Mouse (Mus musculus): Measurements from ENCODE around the gene Rpl13a. TPM values are rescaled to one million over a fixed set of nuclear protein-coding genes. Genes with fewer than 3 reads are reported as not detected.
A peak's percentile ranks its signal among the peaks of the same experiment; 100 is the strongest.
"Not testable (repeated sequence)": the region's sequence is repeated elsewhere in the genome, so short reads cannot be mapped to it uniquely, and the experiment has no call there.

The Rpl13a gene
- polyA plus RNA-seq, 1 experiment, result 2,093 TPM

- no peak for DNase-seq (ENCODE audit: low read depth, low spot score)
- WGBS, result 89% methylated on average over 8 of the region's 8 CpGs
Observed at GRCm38 (mm10) chr7:45098541-45099240, 29.9 kb downstream of the Rpl13a start.

- DNase-seq (ENCODE audit: low read depth, low spot score), result no peak
- WGBS, result 58% methylated on average over 6 of the region's 6 CpGs
Observed at GRCm38 (mm10) chr7:45097479-45097878, 31.1 kb downstream of the Rpl13a start.

DNA sequence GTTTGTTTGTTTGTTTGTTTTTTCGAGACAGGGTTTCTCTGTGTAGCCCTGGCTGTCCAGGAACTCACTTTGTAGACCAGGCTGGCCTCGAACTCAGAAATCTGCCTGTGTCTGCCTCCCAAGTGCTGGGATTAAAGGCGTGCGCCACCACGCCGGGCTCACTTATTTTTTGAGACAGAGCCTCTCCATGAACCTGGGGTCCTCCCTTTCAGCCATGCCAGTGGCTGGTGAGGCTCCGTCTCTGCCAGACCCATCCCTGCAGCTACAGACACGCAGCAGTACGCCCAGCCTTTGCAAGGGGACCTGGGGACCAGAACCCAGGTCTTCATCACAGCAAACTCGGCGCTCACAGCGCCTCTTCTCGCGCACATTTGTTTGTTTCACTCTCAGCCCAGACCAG lies 32.6 kb downstream of the Rpl13a start:
- not testable (repeated sequence) for DNase-seq (ENCODE audit: low read depth, low spot score)
- WGBS, result 97% methylated on average over 14 of the region's 14 CpGs

- 75% methylated on average over 6 of the region's 6 CpGs for WGBS
- no peak for DNase-seq (ENCODE audit: low read depth, low spot score)
Observed at GRCm38 (mm10) chr7:45095367-45095766, 33.2 kb downstream of the Rpl13a start.

DNA sequence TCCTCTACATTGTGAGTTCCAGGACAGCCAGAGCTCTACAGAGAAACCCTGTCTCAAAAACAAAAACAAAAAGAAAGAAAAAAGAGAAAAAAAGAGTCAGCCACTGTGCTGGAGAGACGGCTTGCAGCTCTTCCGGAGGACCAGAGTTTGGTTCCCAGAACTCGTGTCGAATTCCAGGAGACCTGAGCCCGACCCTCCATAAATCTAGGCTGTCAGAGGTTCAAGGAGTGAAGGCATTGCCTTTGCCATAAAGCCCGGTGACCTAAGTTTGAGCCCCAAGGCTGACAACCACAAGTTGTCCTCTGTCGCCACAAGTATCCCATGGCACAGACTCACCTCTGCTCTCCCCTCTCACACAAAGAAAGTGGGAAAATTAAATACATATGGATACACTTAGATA lies 34.4 kb downstream of the Rpl13a start:
- 63% methylated on average over 7 of the region's 7 CpGs for WGBS
- DNase-seq (ENCODE audit: low read depth, low spot score), result no peak

GRCm38 (mm10) chr7:45093516-45093905 lies 35.0 kb downstream of the Rpl13a start:
- 40% methylated on average over 18 of the region's 18 CpGs for WGBS
- DNase-seq (ENCODE audit: low read depth, low spot score), result no peak

- WGBS, result 68% methylated on average over 12 of the region's 12 CpGs
- DNase-seq (ENCODE audit: low read depth, low spot score), result no peak
Observed at GRCm38 (mm10) chr7:45092828-45093515, 35.6 kb downstream of the Rpl13a start.

- WGBS, result 4% methylated on average over 16 of the region's 16 CpGs
- no peak for DNase-seq (ENCODE audit: low read depth, low spot score)
Observed at GRCm38 (mm10) chr7:45092048-45092447, 36.5 kb downstream of the Rpl13a start, which contains the start of gene Rcn3. Gene Rcn3 (minus strand): TSS chr7:45092221.

GRCm38 (mm10) chr7:45091001-45091990 lies 37.3 kb downstream of the Rpl13a start:
- DNase-seq (ENCODE audit: low read depth, low spot score), result no peak
- WGBS, result 28% methylated on average over 35 of the region's 35 CpGs

GRCm38 (mm10) chr7:45090251-45090977 lies 38.1 kb downstream of the Rpl13a start:
- WGBS, result 72% methylated on average over 13 of the region's 13 CpGs
- DNase-seq (ENCODE audit: low read depth, low spot score), result no peak

DNA sequence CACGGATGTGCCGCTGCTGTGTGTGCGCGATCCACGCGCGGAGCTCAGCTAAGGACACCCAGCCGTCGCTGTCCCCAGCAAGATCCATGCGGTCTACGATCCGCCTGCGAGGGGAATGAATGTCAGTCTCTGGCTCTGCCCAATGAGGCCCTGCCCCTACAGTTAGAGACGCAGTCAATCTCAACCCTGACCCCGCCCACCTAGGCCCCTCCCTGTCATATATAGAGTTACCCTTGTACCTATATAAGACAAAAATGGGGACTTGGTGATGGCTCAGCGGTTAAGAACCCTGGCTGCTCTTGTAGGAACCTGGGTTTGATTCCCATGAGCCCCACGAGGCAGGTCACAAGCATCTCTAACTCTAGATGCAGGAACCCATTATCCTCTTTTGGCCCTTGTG lies 40.0 kb downstream of the Rpl13a start:
- no peak for DNase-seq (ENCODE audit: low read depth, low spot score)
- 88% methylated on average over 17 of the region's 17 CpGs for WGBS

DNA sequence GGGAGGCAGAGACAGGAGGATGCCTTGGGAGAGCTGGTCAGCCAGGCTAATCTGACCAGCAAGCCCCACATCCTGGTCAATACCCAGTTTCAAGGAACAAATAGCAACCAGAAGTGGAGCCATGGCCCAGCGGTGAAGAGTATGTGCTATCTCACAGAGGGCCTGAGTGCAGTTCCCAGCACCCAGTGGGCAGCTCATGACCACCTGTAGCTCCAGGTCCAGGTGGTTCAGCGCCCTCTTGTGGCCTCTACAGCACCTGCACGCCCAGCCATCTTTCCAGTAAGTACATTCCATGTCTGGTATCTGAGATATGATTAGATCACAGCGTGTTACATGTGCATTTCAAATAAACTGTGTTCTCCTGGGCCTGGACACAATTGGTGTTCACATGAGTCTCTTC lies 42.5 kb downstream of the Rpl13a start:
- 80% methylated on average over 4 of the region's 4 CpGs for WGBS
- no peak for DNase-seq (ENCODE audit: low read depth, low spot score)

- DNase-seq (ENCODE audit: low read depth, low spot score), result no peak
- WGBS, result 79% methylated on average over 22 of the region's 22 CpGs
Observed at GRCm38 (mm10) chr7:45083300-45083890, 45.2 kb downstream of the Rpl13a start.

DNA sequence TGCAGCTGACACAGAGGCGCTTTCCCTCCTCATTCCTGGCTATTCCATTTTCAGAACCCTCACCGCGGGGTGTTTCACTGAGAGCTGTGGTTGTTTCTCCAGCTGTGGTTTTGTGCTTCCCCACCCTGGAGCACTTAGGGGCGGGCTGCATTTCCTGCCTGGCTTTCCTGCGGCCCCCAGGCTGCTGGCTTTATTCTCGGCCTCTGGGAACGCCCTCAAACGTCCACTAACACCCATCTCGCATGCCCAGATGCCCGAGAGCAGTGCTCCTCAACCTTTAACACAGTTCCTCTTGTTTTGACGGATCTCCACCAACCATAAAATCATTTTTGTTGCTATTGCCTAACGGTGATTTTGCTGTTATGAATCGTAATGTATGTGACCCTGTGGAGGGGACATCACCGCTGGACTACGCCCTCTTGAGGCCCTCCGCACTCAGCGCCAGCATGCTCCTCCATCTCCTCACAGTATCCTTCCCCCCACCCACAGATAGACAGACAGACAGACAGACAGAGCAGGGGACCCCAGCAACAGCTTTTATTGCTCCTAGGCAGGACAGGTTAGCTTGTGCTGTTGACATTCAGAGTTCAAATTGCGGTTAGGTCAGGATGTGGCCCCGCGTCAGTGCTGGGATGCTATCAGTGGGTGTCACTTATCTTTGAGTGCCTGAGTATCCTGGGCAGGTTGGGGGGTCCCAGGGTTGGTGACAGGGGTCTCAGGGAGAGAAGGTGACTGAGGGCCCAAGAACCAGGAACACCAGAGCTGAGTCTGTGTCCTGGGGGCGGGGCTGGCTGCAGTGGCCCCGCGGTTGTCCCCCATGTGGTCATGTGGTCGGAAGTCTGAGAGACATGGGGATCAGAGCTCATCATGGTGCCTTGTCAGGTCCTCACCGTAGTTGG lies 45.9 kb downstream of the Rpl13a start:
- no peak for DNase-seq (ENCODE audit: low read depth, low spot score)

DNA sequence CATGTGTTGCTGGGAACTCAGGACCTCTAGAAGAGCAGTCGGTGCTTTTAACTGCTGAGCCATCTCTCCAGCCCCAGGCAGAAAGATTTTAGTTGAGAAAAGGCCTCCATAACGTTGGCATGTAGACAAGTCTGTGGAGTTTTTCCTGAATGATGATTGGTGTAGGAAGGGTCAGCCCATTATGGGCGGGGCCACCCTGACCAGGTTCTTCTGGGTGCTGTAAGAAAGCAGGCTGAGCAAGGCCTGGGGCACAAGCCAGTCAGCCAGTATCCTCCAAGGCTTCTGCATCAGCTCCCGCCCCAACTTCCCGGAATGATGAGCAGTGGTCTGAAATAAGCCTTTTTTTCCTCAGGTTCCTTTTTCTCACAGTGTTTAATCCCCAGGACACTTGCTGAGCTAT lies 47.5 kb downstream of the Rpl13a start:
- DNase-seq (ENCODE audit: low read depth, low spot score), result no peak
- 63% methylated on average over 5 of the region's 5 CpGs for WGBS

More for the DNA sequence above, 45.9 kb downstream of the Rpl13a start:
- 17% methylated on average over 25 of the region's 25 CpGs for WGBS

- under 1% methylated on average over 10 of the region's 10 CpGs for WGBS
- DNase-seq (ENCODE audit: low read depth, low spot score), result peak; percentile 67
Observed at GRCm38 (mm10) chr7:45079856-45080255, 48.7 kb downstream of the Rpl13a start.

- DNase-seq (ENCODE audit: low read depth, low spot score), result no peak
- WGBS, result 30% methylated on average over 9 of the region's 9 CpGs
Observed at GRCm38 (mm10) chr7:45078513-45078912, 50.0 kb downstream of the Rpl13a start.

GRCm38 (mm10) chr7:45077829-45078228 lies 50.7 kb downstream of the Rpl13a start:
- no peak for DNase-seq (ENCODE audit: low read depth, low spot score)
- WGBS, result 93% methylated on average over 2 of the region's 2 CpGs

Measured in large intestine, adult 2 months (tissue).